Mouse (Mus musculus): Measurements from ENCODE around the gene Lgals9. TPM values are rescaled to one million over a fixed set of nuclear protein-coding genes. Genes with fewer than 3 reads are reported as not detected.

Lgals9 gene
- polyA plus RNA-seq (2012; rRNA removed): 263 and 686 TPM in 2 replicates

GRCm38 (mm10) chr11:78984483-78985177, at the start of gene Lgals9:
TSS of gene Lgals9 (minus strand) at chr11:78984946.
- Histone ChIP-seq H3K27me3 (ENCODE audit: control insufficient read depth, insufficient read depth, low read length) (no peaks in the 10 kb centered on the region), H3K4me3 (ENCODE audit: low read depth, low read length) (peak within 1 kb of the TSS; percentile 66), H3K27ac (ENCODE audit: insufficient read depth, low read depth, low read length) (peak within 1 kb of the TSS; percentile 88), H3K4me1 (ENCODE audit: control insufficient read depth, insufficient read depth, insufficient read length, low read length) (peaks cover 19% of the 10 kb centered on the region; the same call in 1 of the 2 replicates), H3K36me3 (ENCODE audit: control insufficient read depth, insufficient read depth, low read length) (no peaks in the 10 kb centered on the region)
- TF ChIP-seq CTCF (IDR thresholded peaks at IDR 0.05; ENCODE audit: extremely low read depth, insufficient read length, insufficient replicate concordance, low read depth, low read length) (no peak), POLR2A (IDR thresholded peaks at IDR 0.05; ENCODE audit: low read depth, low read length) (peak; percentile 99)
- 3% methylated on average over 10 of the region's 10 CpGs for WGBS

- H3K4me1 ChIP-seq (ENCODE audit: control insufficient read depth, insufficient read depth, insufficient read length, low read length): peaks cover 6% of the 10 kb centered on the region; the same call in 1 of the 2 replicates
- peaks cover 83% of the 10 kb centered on the region for H3K36me3 ChIP-seq (ENCODE audit: control insufficient read depth, insufficient read depth, low read length)
- no peak overlapping the region for H3K4me3 ChIP-seq (ENCODE audit: low read depth, low read length)
- no peak; the same call in 1 of the 2 replicates for TF ChIP-seq POLR2A (IDR thresholded peaks at IDR 0.05; ENCODE audit: low read depth, low read length)
- TF ChIP-seq CTCF (IDR thresholded peaks at IDR 0.05; ENCODE audit: extremely low read depth, insufficient read length, insufficient replicate concordance, low read depth, low read length): no peak
- no peaks in the 10 kb centered on the region for H3K27me3 ChIP-seq (ENCODE audit: control insufficient read depth, insufficient read depth, low read length)
- WGBS: 82% methylated on average over 11 of the region's 11 CpGs
- H3K27ac ChIP-seq (ENCODE audit: insufficient read depth, low read depth, low read length): no peak overlapping the region
These were observed 48.9 kb upstream of the Lgals9 start for GRCm38 (mm10) chr11:79033636-79034035.

GRCm38 (mm10) chr11:79033021-79033420, 48.3 kb upstream of the Lgals9 start:
- H3K4me1 ChIP-seq (ENCODE audit: control insufficient read depth, insufficient read depth, insufficient read length, low read length): peaks cover 6% of the 10 kb centered on the region; the same call in 1 of the 2 replicates

GRCm38 (mm10) chr11:79031452-79031746, 46.7 kb upstream of the Lgals9 start:
- no peaks in the 10 kb centered on the region for H3K27me3 ChIP-seq (ENCODE audit: control insufficient read depth, insufficient read depth, low read length)
- no peak overlapping the region for H3K4me3 ChIP-seq (ENCODE audit: low read depth, low read length)
- H3K4me1 ChIP-seq (ENCODE audit: control insufficient read depth, insufficient read depth, insufficient read length, low read length): peaks cover 6% of the 10 kb centered on the region; the same call in 1 of the 2 replicates
- no peak overlapping the region for H3K27ac ChIP-seq (ENCODE audit: insufficient read depth, low read depth, low read length)
- 64% methylated on average over 5 of the region's 5 CpGs for WGBS
- TF ChIP-seq CTCF (IDR thresholded peaks at IDR 0.05; ENCODE audit: extremely low read depth, insufficient read length, insufficient replicate concordance, low read depth, low read length) (no peak), POLR2A (IDR thresholded peaks at IDR 0.05; ENCODE audit: low read depth, low read length) (no peak)
- H3K36me3 ChIP-seq (ENCODE audit: control insufficient read depth, insufficient read depth, low read length): peaks cover 85% of the 10 kb centered on the region

More at GRCm38 (mm10) chr11:79033021-79033420, 48.3 kb upstream of the Lgals9 start:
- H3K36me3 ChIP-seq (ENCODE audit: control insufficient read depth, insufficient read depth, low read length): peaks cover 86% of the 10 kb centered on the region
- WGBS: 73% methylated on average over 12 of the region's 12 CpGs
- H3K27me3 ChIP-seq (ENCODE audit: control insufficient read depth, insufficient read depth, low read length): no peaks in the 10 kb centered on the region
- no peak overlapping the region for H3K27ac ChIP-seq (ENCODE audit: insufficient read depth, low read depth, low read length)
- no peak for TF ChIP-seq POLR2A (IDR thresholded peaks at IDR 0.05; ENCODE audit: low read depth, low read length)
- TF ChIP-seq CTCF (IDR thresholded peaks at IDR 0.05; ENCODE audit: extremely low read depth, insufficient read length, insufficient replicate concordance, low read depth, low read length): no peak
- no peak overlapping the region for H3K4me3 ChIP-seq (ENCODE audit: low read depth, low read length)

- peaks cover 86% of the 10 kb centered on the region for H3K36me3 ChIP-seq (ENCODE audit: control insufficient read depth, insufficient read depth, low read length)
- peaks cover 6% of the 10 kb centered on the region; the same call in 1 of the 2 replicates for H3K4me1 ChIP-seq (ENCODE audit: control insufficient read depth, insufficient read depth, insufficient read length, low read length)
- no peak overlapping the region for H3K4me3 ChIP-seq (ENCODE audit: low read depth, low read length)
- no peak overlapping the region for H3K27ac ChIP-seq (ENCODE audit: insufficient read depth, low read depth, low read length)
- no peaks in the 10 kb centered on the region for H3K27me3 ChIP-seq (ENCODE audit: control insufficient read depth, insufficient read depth, low read length)
- TF ChIP-seq POLR2A (IDR thresholded peaks at IDR 0.05; ENCODE audit: low read depth, low read length) (no peak), CTCF (IDR thresholded peaks at IDR 0.05; ENCODE audit: extremely low read depth, insufficient read length, insufficient replicate concordance, low read depth, low read length) (peak; percentile 99)
- 58% methylated on average over 19 of the region's 19 CpGs for WGBS
These were observed 46.1 kb upstream of the Lgals9 start for GRCm38 (mm10) chr11:79030570-79031451.

GRCm38 (mm10) chr11:79023751-79024150, 39.0 kb upstream of the Lgals9 start:
- H3K27ac ChIP-seq (ENCODE audit: insufficient read depth, low read depth, low read length): no peak overlapping the region
- no peaks in the 10 kb centered on the region for H3K4me1 ChIP-seq (ENCODE audit: control insufficient read depth, insufficient read depth, insufficient read length, low read length)
- no peak for TF ChIP-seq POLR2A (IDR thresholded peaks at IDR 0.05; ENCODE audit: low read depth, low read length)
- no peak for TF ChIP-seq CTCF (IDR thresholded peaks at IDR 0.05; ENCODE audit: extremely low read depth, insufficient read length, insufficient replicate concordance, low read depth, low read length)
- no peaks in the 10 kb centered on the region for H3K27me3 ChIP-seq (ENCODE audit: control insufficient read depth, insufficient read depth, low read length)
- 73% methylated on average over 6 of the region's 6 CpGs for WGBS
- H3K36me3 ChIP-seq (ENCODE audit: control insufficient read depth, insufficient read depth, low read length): peaks cover 78% of the 10 kb centered on the region
- peak overlapping the region; percentile 28 for H3K4me3 ChIP-seq (ENCODE audit: low read depth, low read length)

GRCm38 (mm10) chr11:79023342-79023741, 38.6 kb upstream of the Lgals9 start:
- TF ChIP-seq POLR2A (IDR thresholded peaks at IDR 0.05; ENCODE audit: low read depth, low read length) (no peak), CTCF (IDR thresholded peaks at IDR 0.05; ENCODE audit: extremely low read depth, insufficient read length, insufficient replicate concordance, low read depth, low read length) (no peak)
- Histone ChIP-seq H3K4me1 (ENCODE audit: control insufficient read depth, insufficient read depth, insufficient read length, low read length) (no peaks in the 10 kb centered on the region), H3K27me3 (ENCODE audit: control insufficient read depth, insufficient read depth, low read length) (no peaks in the 10 kb centered on the region), H3K4me3 (ENCODE audit: low read depth, low read length) (peak overlapping the region; percentile 28), H3K27ac (ENCODE audit: insufficient read depth, low read depth, low read length) (no peak overlapping the region), H3K36me3 (ENCODE audit: control insufficient read depth, insufficient read depth, low read length) (peaks cover 79% of the 10 kb centered on the region)
- WGBS: 65% methylated on average over 7 of the region's 7 CpGs

All from small intestine, adult 2 months (tissue).